Mouse (Mus musculus): Measurements from ENCODE around the gene Ank2. TPM values are rescaled to one million over a fixed set of nuclear protein-coding genes. Genes with fewer than 3 reads are reported as not detected.

Gene Ank2
- total RNA-seq, 2 experiments from 2014 or later: 730 to 767 TPM

- no peak for DNase-seq (ENCODE audit: low spot score in 2 of 2)
- Histone ChIP-seq H3K27ac (no peak overlapping the region), H3K4me3 (no peak overlapping the region)
- no peak for TF ChIP-seq CTCF (conservative IDR thresholded peaks at IDR 0.05)
Observed at GRCm38 (mm10) chr3:126944081-126944480, 555.1 kb downstream of the Ank2 start.

DNA sequence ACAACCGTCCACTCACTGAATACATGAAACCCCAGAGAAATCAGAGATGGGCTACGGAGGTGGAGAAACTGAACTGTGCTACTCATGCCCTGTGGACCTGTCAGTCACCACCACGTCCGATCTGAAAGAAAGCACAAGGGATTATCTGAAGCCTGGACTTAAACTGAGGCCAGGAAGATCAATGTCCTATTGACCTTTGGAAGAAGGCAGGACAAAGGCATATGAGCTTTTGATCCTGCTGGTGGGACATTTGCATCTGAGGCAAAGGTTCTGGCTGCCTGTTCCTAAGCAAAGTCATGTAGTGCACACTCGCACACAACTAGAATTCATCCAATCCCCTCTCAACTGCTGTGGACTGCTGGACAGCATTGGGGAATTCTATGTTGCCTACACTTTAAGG, 558.7 kb downstream of the Ank2 start:
- Histone ChIP-seq H3K4me3 (no peak overlapping the region), H3K27ac (no peak overlapping the region)
- DNase-seq (ENCODE audit: low spot score in 2 of 2): no peak
- TF ChIP-seq CTCF (conservative IDR thresholded peaks at IDR 0.05): no peak

- peak in 1 of 2 experiments; percentile 26 for DNase-seq (ENCODE audit: low spot score in 2 of 2)
- TF ChIP-seq CTCF (conservative IDR thresholded peaks at IDR 0.05): peak; percentile 77
- no peak overlapping the region for H3K4me3 ChIP-seq
- no peak overlapping the region for H3K27ac ChIP-seq
Observed at GRCm38 (mm10) chr3:126931884-126932506, 567.2 kb downstream of the Ank2 start.

GRCm38 (mm10) chr3:126923575-126924382, 575.4 kb downstream of the Ank2 start:
- DNase-seq (ENCODE audit: low spot score in 2 of 2): no peak
- no peak for TF ChIP-seq CTCF (conservative IDR thresholded peaks at IDR 0.05)
- H3K4me3 ChIP-seq: no peak overlapping the region
- H3K27ac ChIP-seq: no peak overlapping the region

DNA sequence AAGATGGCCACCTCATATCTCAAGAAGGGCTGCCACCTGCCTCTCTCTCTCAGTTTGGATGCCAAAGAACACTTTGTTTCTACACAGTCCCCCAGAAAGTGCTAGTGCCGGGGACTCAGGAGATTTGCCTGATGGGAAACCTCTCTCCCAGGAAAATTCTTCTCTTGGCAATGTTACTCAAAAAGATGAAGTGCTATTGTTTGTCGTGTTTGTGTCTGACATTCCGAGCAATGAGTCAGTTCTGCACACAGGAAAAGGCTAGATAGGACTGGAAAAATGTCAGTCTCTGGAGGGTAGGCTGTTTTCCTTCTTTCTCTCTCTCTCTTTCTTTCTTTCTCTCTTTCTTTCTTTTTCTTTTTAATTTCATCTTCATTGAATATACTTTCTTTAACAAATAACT, 577.2 kb downstream of the Ank2 start:
- Histone ChIP-seq H3K27ac (0 out of 2 replicates have a peak overlapping the region, but pooled peaks have one; percentile 9), H3K4me3 (no peak overlapping the region)
- DNase-seq (ENCODE audit: low spot score in 2 of 2): no peak
- TF ChIP-seq CTCF (conservative IDR thresholded peaks at IDR 0.05): no peak

- peak overlapping the region; percentile 12; the same call in 1 of the 2 replicates for H3K27ac ChIP-seq
- no peak for TF ChIP-seq CTCF (conservative IDR thresholded peaks at IDR 0.05)
- no peak for DNase-seq (ENCODE audit: low spot score in 2 of 2)
- no peak overlapping the region for H3K4me3 ChIP-seq
Observed at GRCm38 (mm10) chr3:126920296-126920695, 578.9 kb downstream of the Ank2 start.

GRCm38 (mm10) chr3:126918805-126919473, 580.2 kb downstream of the Ank2 start:
- H3K4me3 ChIP-seq: no peak overlapping the region
- no peak for TF ChIP-seq CTCF (conservative IDR thresholded peaks at IDR 0.05)
- DNase-seq (ENCODE audit: low spot score in 2 of 2): no peak
- H3K27ac ChIP-seq: peak overlapping the region; percentile 48; the same call in 1 of the 2 replicates

GRCm38 (mm10) chr3:126916381-126916780, 582.8 kb downstream of the Ank2 start:
- no peak for TF ChIP-seq CTCF (conservative IDR thresholded peaks at IDR 0.05)

GRCm38 (mm10) chr3:126903543-126903942, 595.6 kb downstream of the Ank2 start:
- Histone ChIP-seq H3K27ac (no peak overlapping the region), H3K4me3 (no peak overlapping the region)
- DNase-seq (ENCODE audit: low spot score in 2 of 2): peak in 1 of 2 experiments; percentile 58
- peak; percentile 89 for TF ChIP-seq CTCF (conservative IDR thresholded peaks at IDR 0.05)

More at GRCm38 (mm10) chr3:126916381-126916780, 582.8 kb downstream of the Ank2 start:
- Histone ChIP-seq H3K4me3 (no peak overlapping the region), H3K27ac (no peak overlapping the region)
- no peak for DNase-seq (ENCODE audit: low spot score in 2 of 2)

DNA sequence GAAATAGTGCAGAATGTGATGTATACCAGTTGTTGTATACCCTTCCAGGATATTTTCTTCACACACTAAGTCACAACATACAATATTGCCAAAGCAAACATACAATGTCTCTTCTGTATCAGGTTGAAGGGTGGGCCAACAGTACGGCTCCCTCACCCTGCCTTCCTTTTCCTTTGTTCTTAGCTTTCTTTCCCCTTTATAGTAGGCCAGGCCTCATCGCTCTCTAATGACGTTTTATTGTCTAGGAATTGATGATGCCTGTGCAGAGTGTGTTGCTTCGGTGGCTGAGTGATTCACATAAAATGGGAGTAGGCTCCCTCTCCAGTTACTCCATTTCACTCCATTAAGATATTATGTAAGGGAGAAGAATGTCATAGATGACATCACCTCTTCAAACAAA, 612.5 kb downstream of the Ank2 start:
- Histone ChIP-seq H3K4me3 (no peak overlapping the region), H3K27ac (no peak overlapping the region)
- no peak for TF ChIP-seq CTCF (conservative IDR thresholded peaks at IDR 0.05)
- DNase-seq (ENCODE audit: low spot score in 2 of 2): no peak

GRCm38 (mm10) chr3:126886090-126886489, 613.1 kb downstream of the Ank2 start:
- no peak overlapping the region for H3K4me3 ChIP-seq
- no peak overlapping the region for H3K27ac ChIP-seq
- no peak for DNase-seq (ENCODE audit: low spot score in 2 of 2)
- TF ChIP-seq CTCF (conservative IDR thresholded peaks at IDR 0.05): no peak

DNA sequence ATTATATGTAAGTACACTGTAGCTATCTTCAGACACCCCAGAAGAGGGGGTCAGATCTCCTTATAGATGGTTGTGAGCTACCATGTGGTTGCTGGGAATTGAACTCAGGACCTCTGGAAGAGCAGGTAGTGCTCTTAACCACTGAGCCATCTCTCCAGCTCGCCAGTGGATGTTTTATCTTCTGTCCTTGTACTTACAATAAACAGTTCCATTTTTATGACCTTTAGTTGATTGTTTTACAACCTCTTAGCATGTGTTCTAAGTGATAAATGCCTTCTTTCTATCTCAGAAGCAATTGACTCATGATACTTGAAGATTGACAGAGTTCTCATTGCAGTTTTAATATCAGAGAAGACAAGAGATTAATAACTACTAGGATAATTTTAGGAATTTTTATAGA, 620.9 kb downstream of the Ank2 start:
- DNase-seq (ENCODE audit: low spot score in 2 of 2): no peak
- H3K27ac ChIP-seq: no peak overlapping the region
- H3K4me3 ChIP-seq: no peak overlapping the region
- no peak for TF ChIP-seq CTCF (conservative IDR thresholded peaks at IDR 0.05)

Small RNA genes within 50 kb of the gene (microRNA-seq; reads per million reads assigned to microRNA genes)
- gene Gm44494: 0 reads per million in 2 experiments
- gene Mir302a: 0 reads per million in 2 experiments
- 0.55 to 0.64 reads per million in 2 experiments for gene Mir302b
- 0 to 0.37 reads per million in 2 experiments for gene Mir302c
- gene Mir302d: 0.37 to 2.2 reads per million in 2 experiments
- gene Mir367: 0 reads per million in 2 experiments

Other genes starting within 250 kb of the Ank2 start
- 10 to 100 TPM; 16.6 to 20.7 TPM for gene Larp7, start 54.0 kb upstream of the Ank2 start, total RNA-seq (2021)
- gene Zgrf1, start 54.1 kb upstream of the Ank2 start, total RNA-seq (2021): 1 to 10 TPM; 2.3 to 2.5 TPM
- gene Neurog2, start 133.8 kb upstream of the Ank2 start, total RNA-seq (2021): 1 to 10 TPM; 1.1 to 1.7 TPM